Mouse (Mus musculus): ENCODE results near the gene Rcc2. TPM values are rescaled to one million over a fixed set of nuclear protein-coding genes. Genes with fewer than 3 reads are reported as not detected.

Rcc2 gene
- polyA plus RNA-seq, 1 experiment from 2014 or later: 18.9 TPM

GRCm38 (mm10) chr4:140695675-140696585 lies 4.4 kb upstream of the Rcc2 start:
- Histone ChIP-seq H3K4me1 (replicated peaks; ENCODE audit: control insufficient read depth, insufficient read depth) (no peaks in the 10 kb centered on the region), H3K9me3 (ENCODE audit: control insufficient read depth, low read length) (no peaks in the 10 kb centered on the region), H3K4me2 (replicated peaks; ENCODE audit: low read depth) (no peak overlapping the region), H3K9ac (ENCODE audit: low read length) (no peak overlapping the region), H3K36me3 (ENCODE audit: control insufficient read depth, insufficient read depth, low read length) (no peaks in the 10 kb centered on the region), H3K27ac (replicated peaks) (no peak overlapping the region), H3K4me3 (ENCODE audit: low read depth, low read length) (no peak overlapping the region), H3K27me3 (ENCODE audit: control insufficient read depth, insufficient read depth, low read length) (no peaks in the 10 kb centered on the region)
- 66% methylated on average over 14 of the region's 14 CpGs for WGBS
- ATAC-seq (ENCODE audit: low FRiP score, low TSS enrichment) (no peak), DNase-seq (ENCODE audit: low spot score) (no peak)
- TF ChIP-seq CTCF (IDR thresholded peaks at IDR 0.05; ENCODE audit: low read depth): no peak
- no peak for TF ChIP-seq EP300 (optimal IDR thresholded peaks at IDR 0.05)

- H3K27ac ChIP-seq (replicated peaks): peak overlapping the region; percentile 95
- TF ChIP-seq CTCF (IDR thresholded peaks at IDR 0.05; ENCODE audit: low read depth) (no peak), EP300 (optimal IDR thresholded peaks at IDR 0.05) (peak; percentile 90)
- peak; percentile 59 for DNase-seq (ENCODE audit: low spot score)
- H3K9me3 ChIP-seq (ENCODE audit: control insufficient read depth, low read length): no peaks in the 10 kb centered on the region
- H3K27me3 ChIP-seq (ENCODE audit: control insufficient read depth, insufficient read depth, low read length): no peaks in the 10 kb centered on the region
- peak; percentile 52; the same call in 1 of the 2 replicates for ATAC-seq (ENCODE audit: low FRiP score, low TSS enrichment)
- H3K4me1 ChIP-seq (replicated peaks; ENCODE audit: control insufficient read depth, insufficient read depth): no peaks in the 10 kb centered on the region
- H3K4me3 ChIP-seq (ENCODE audit: low read depth, low read length): peak overlapping the region; percentile 75
- H3K4me2 ChIP-seq (replicated peaks; ENCODE audit: low read depth): peak overlapping the region; percentile 91
- H3K36me3 ChIP-seq (ENCODE audit: control insufficient read depth, insufficient read depth, low read length): no peaks in the 10 kb centered on the region
- peak overlapping the region; percentile 88 for H3K9ac ChIP-seq (ENCODE audit: low read length)
- WGBS: 7% methylated on average over 29 of the region's 29 CpGs
Observed at GRCm38 (mm10) chr4:140699441-140700127, 757 bp upstream of the Rcc2 start.

GRCm38 (mm10) chr4:140701049-140701715 lies 841 bp downstream of the Rcc2 start:
- Histone ChIP-seq H3K27ac (replicated peaks) (peak overlapping the region; percentile 95), H3K4me2 (replicated peaks; ENCODE audit: low read depth) (peak overlapping the region; percentile 91), H3K9me3 (ENCODE audit: control insufficient read depth, low read length) (no peaks in the 10 kb centered on the region), H3K27me3 (ENCODE audit: control insufficient read depth, insufficient read depth, low read length) (no peaks in the 10 kb centered on the region), H3K4me1 (replicated peaks; ENCODE audit: control insufficient read depth, insufficient read depth) (peaks cover 2% of the 10 kb centered on the region; the same call in 1 of the 2 replicates), H3K9ac (ENCODE audit: low read length) (peak overlapping the region; percentile 88), H3K4me3 (ENCODE audit: low read depth, low read length) (peak overlapping the region; percentile 75), H3K36me3 (ENCODE audit: control insufficient read depth, insufficient read depth, low read length) (no peaks in the 10 kb centered on the region)
- ATAC-seq (ENCODE audit: low FRiP score, low TSS enrichment) (peak; percentile 79), DNase-seq (ENCODE audit: low spot score) (peak; percentile 84)
- under 1% methylated on average over 52 of the region's 61 CpGs for WGBS
- TF ChIP-seq EP300 (optimal IDR thresholded peaks at IDR 0.05): no peak
- TF ChIP-seq CTCF (IDR thresholded peaks at IDR 0.05; ENCODE audit: low read depth): peak; percentile 24; the same call in 1 of the 2 replicates

- ATAC-seq (ENCODE audit: low FRiP score, low TSS enrichment) (peak; percentile 4; the same call in 1 of the 2 replicates), DNase-seq (ENCODE audit: low spot score) (peak; percentile 56)
- H3K27ac ChIP-seq (replicated peaks): peak overlapping the region; percentile 95
- H3K9ac ChIP-seq (ENCODE audit: low read length): peak overlapping the region; percentile 88
- H3K4me1 ChIP-seq (replicated peaks; ENCODE audit: control insufficient read depth, insufficient read depth): peaks cover 2% of the 10 kb centered on the region; the same call in 1 of the 2 replicates
- H3K9me3 ChIP-seq (ENCODE audit: control insufficient read depth, low read length): no peaks in the 10 kb centered on the region
- H3K4me2 ChIP-seq (replicated peaks; ENCODE audit: low read depth): peak overlapping the region; percentile 91
- no peak for TF ChIP-seq CTCF (IDR thresholded peaks at IDR 0.05; ENCODE audit: low read depth)
- WGBS: under 1% methylated on average over 49 of the region's 107 CpGs
- H3K4me3 ChIP-seq (ENCODE audit: low read depth, low read length): peak overlapping the region; percentile 75
- no peaks in the 10 kb centered on the region for H3K36me3 ChIP-seq (ENCODE audit: control insufficient read depth, insufficient read depth, low read length)
- no peaks in the 10 kb centered on the region for H3K27me3 ChIP-seq (ENCODE audit: control insufficient read depth, insufficient read depth, low read length)
Observed at GRCm38 (mm10) chr4:140701716-140702561, 1.6 kb downstream of the Rcc2 start.
